Mouse (Mus musculus) erythroblast, embryonic 14.5 days (primary cell): ENCODE data around the gene Gm49380. TPM values are rescaled to one million over a fixed set of nuclear protein-coding genes. Genes with fewer than 3 reads are reported as not detected.

Source experiments
- H3K27me3 ChIP-seq: 2 replicates; pipeline ENCODE4 v1.6.1; 2012; ENCODE audit warnings: inconsistent platforms; ENCODE audit not compliant: control insufficient read depth
- H3K36me3 ChIP-seq: 2 replicates; pipeline ENCODE4 v1.6.1; 2012; ENCODE audit warnings: mild to moderate bottlenecking, inconsistent platforms; ENCODE audit not compliant: control insufficient read depth
- H3K4me1 ChIP-seq: 2 replicates; pipeline ENCODE4 v1.6.1; 2012; ENCODE audit warnings: inconsistent platforms; ENCODE audit not compliant: control insufficient read depth
- H3K4me3 ChIP-seq: replicated peaks from 2 replicates; pipeline ENCODE3; 2012; ENCODE audit warnings: moderate library complexity, mild to moderate bottlenecking, inconsistent platforms
- H3K9me3 ChIP-seq: 2 replicates; pipeline ENCODE4 v1.6.1; 2012; ENCODE audit warnings: low read length, inconsistent platforms, mixed read lengths; ENCODE audit not compliant: control insufficient read depth
- GATA1 ChIP-seq: IDR thresholded peaks from 2 replicates; pipeline ENCODE4 v1.6.1; 2012; ENCODE audit warnings: low read length, inconsistent platforms, mixed read lengths
- TAL1 ChIP-seq: IDR thresholded peaks from 3 replicates; pipeline ENCODE4 v1.6.1; 2012; ENCODE audit warnings: low read length, inconsistent platforms, mixed read lengths
- polyA plus RNA-seq: library from polyadenylated mRNA; stranded (reverse); fragments of >175 nt; gene quantifications from 2 replicates; pipeline ENCODE4 v1.2.3, GENCODE M21; 2012

Gene Gm49380
- not detected in 2 replicates for polyA plus RNA-seq

DNA sequence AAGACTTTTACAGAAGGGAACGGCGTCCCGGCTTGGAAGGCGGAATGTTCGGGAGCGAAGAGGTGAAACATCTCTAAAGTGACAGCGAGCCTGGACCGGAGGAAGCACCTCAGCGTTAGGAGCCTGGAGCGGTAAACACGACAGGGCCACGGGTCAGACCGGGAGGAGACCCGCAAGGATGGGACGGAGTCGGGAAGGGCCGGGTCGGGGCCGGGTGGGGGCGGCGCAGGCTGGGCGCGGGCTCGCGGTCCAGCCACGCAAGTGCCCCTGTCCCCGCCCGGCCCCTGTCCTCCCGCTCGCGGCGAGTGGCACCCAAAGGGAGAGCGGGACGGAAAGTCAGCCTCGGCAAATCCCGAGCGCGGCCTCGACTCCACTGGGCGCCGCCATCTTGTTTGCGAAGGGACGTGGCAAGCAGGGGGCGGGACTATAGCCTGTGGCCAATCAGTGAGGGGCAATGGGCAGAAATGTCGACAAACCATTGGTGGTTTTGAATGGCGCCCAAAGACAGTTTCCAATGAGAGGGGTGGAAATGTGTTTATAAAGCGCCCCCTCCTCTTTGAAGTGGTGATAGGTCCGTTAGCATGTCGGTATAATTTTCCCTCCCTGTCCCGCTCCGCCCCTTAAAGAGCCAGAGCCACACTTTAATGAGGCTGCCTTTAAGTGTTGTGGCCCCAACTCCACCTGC is at the start of gene Gm49380, which contains the start of gene Rnf26:
TSS of gene Gm49380 (minus strand) at position 396 of the 685 bp plus-strand sequence.
TSS of gene Rnf26 (minus strand) at position 413 of the 685 bp plus-strand sequence.
- Histone ChIP-seq H3K36me3 (peaks cover 33% of the 10 kb centered on the region), H3K9me3 (no peaks in the 10 kb centered on the region), H3K4me1 (peaks cover 46% of the 10 kb centered on the region), H3K4me3 (peak within 1 kb of the TSS; percentile 83), H3K27me3 (no peaks in the 10 kb centered on the region)
- no peak for TF ChIP-seq GATA1
- no peak for TF ChIP-seq TAL1

- Histone ChIP-seq H3K4me1 (no peaks in the 10 kb centered on the region), H3K36me3 (peaks cover 76% of the 10 kb centered on the region), H3K9me3 (no peaks in the 10 kb centered on the region), H3K4me3 (no peak overlapping the region), H3K27me3 (no peaks in the 10 kb centered on the region)
- no peak for TF ChIP-seq TAL1
- no peak for TF ChIP-seq GATA1
These were observed 46.6 kb upstream of the Gm49380 start for GRCm38 (mm10) chr9:44159886-44160285.

- H3K9me3 ChIP-seq: no peaks in the 10 kb centered on the region
- no peaks in the 10 kb centered on the region for H3K4me1 ChIP-seq
- TF ChIP-seq GATA1: no peak
- no peak for TF ChIP-seq TAL1
- no peak overlapping the region for H3K4me3 ChIP-seq
- no peaks in the 10 kb centered on the region for H3K27me3 ChIP-seq
- H3K36me3 ChIP-seq: peaks cover 60% of the 10 kb centered on the region
These were observed 34.0 kb upstream of the Gm49380 start for GRCm38 (mm10) chr9:44147290-44147689.

- TF ChIP-seq TAL1 (no peak), GATA1 (no peak)
- H3K36me3 ChIP-seq: peaks cover 41% of the 10 kb centered on the region
- H3K4me3 ChIP-seq: no peak overlapping the region
- no peaks in the 10 kb centered on the region for H3K4me1 ChIP-seq
- no peaks in the 10 kb centered on the region for H3K27me3 ChIP-seq
- H3K9me3 ChIP-seq: no peaks in the 10 kb centered on the region
These were observed 31.4 kb upstream of the Gm49380 start for GRCm38 (mm10) chr9:44144718-44145060.

- Histone ChIP-seq H3K9me3 (no peaks in the 10 kb centered on the region), H3K4me1 (no peaks in the 10 kb centered on the region), H3K4me3 (no peak overlapping the region), H3K27me3 (no peaks in the 10 kb centered on the region), H3K36me3 (peaks cover 41% of the 10 kb centered on the region)
- TF ChIP-seq TAL1: no peak
- TF ChIP-seq GATA1: no peak
These were observed 30.9 kb upstream of the Gm49380 start for GRCm38 (mm10) chr9:44144023-44144717.

- Histone ChIP-seq H3K27me3 (no peaks in the 10 kb centered on the region; the same call in 1 of the 2 replicates), H3K4me3 (no peak overlapping the region), H3K9me3 (no peaks in the 10 kb centered on the region), H3K36me3 (peaks cover 36% of the 10 kb centered on the region), H3K4me1 (no peaks in the 10 kb centered on the region)
- TF ChIP-seq GATA1: no peak
- no peak for TF ChIP-seq TAL1
These were observed 30.1 kb upstream of the Gm49380 start for GRCm38 (mm10) chr9:44143421-44143820.

- Histone ChIP-seq H3K36me3 (peaks cover 29% of the 10 kb centered on the region), H3K27me3 (peaks cover 7% of the 10 kb centered on the region)
- TF ChIP-seq TAL1 (no peak), GATA1 (no peak)
These were observed 28.7 kb upstream of the Gm49380 start for GRCm38 (mm10) chr9:44141951-44142350.

DNA sequence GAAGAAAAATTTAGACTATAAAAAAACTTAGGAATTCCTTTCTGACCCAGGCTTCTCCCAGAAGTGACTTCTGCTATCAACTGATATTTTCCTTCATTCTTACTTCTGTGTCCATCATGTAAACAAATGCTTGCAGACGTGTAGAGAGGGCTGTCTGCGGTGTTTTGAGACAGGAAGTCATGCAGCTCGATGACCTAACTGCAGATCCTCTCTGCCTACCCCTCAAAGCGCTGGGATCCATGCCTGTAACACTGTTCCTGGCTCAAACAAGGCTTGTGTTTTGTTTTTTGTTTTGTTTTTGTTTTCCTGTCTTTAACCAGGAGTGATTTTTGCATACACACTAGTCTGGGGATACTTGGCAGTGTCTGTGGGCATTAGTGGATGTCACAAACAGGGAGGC is 24.5 kb upstream of the Gm49380 start:
- Histone ChIP-seq H3K4me1 (peaks cover 9% of the 10 kb centered on the region), H3K4me3 (no peak overlapping the region), H3K9me3 (no peaks in the 10 kb centered on the region; the same call in 1 of the 2 replicates), H3K27me3 (peaks cover 48% of the 10 kb centered on the region), H3K36me3 (peaks cover 3% of the 10 kb centered on the region; the same call in 1 of the 2 replicates)
- TF ChIP-seq TAL1 (no peak), GATA1 (no peak)

More at GRCm38 (mm10) chr9:44141951-44142350, 28.7 kb upstream of the Gm49380 start:
- Histone ChIP-seq H3K4me3 (no peak overlapping the region), H3K9me3 (no peaks in the 10 kb centered on the region), H3K4me1 (no peaks in the 10 kb centered on the region)

GRCm38 (mm10) chr9:44135731-44136411 is 22.6 kb upstream of the Gm49380 start:
- Histone ChIP-seq H3K4me3 (no peak overlapping the region), H3K36me3 (no peaks in the 10 kb centered on the region), H3K27me3 (peaks cover 68% of the 10 kb centered on the region), H3K4me1 (peaks cover 9% of the 10 kb centered on the region), H3K9me3 (no peaks in the 10 kb centered on the region; the same call in 1 of the 2 replicates)
- no peak for TF ChIP-seq GATA1
- TF ChIP-seq TAL1: no peak
